Mouse (Mus musculus): ENCODE measurements at regions not wholly inside any gene's neighbourhood (a gene's known extent, or its start where the extent isn't known, plus 50 kb on each side); places are given as distances from the start of the nearest gene placed in this dataset.

DNA sequence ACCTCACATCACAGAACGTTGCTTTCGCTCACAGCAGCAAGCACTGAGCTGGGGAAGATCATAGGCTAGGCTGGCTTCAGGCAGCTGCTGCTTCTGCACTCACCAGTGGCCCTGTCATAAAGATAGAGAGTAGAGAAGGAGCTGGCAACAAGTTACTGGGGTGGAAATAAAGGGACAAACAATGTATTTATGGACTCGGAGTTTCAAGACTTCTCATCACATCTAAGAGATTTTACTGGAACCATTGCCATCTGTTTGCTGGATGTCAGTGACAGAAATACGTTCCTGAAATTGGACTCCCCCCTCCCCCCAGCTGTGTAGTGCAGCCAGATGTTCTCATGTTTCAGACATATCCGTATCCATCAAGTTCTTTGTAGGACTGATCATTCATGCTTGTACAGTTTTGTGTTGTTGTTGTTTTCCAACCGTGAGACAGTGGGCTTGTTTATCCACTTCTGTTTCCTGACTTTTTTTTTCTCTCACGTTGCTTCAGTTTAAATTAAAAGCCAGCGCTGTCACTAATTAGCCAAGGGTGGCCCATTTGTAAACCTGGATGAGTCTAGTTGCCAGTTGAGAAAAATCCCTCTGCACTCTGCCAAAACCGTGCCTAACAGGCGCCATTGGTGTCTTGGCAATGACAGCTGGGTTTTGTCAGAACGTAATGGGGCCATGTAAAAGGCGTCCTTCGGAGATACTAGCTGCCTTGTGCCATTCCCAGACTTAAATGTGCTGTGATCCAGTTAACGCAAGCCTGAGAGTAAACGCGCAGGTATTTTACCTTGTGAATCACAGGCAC lies 496.0 kb upstream of the Id4 start:
- Histone ChIP-seq H3K4me3 (ENCODE audit: low read depth, low read length) (no peak overlapping the region), H3K9me3 (ENCODE audit: low read length) (no peaks in the 10 kb centered on the region), H3K4me1 (ENCODE audit: insufficient read depth) (no peaks in the 10 kb centered on the region), H3K27ac (ENCODE audit: low read depth) (no peak overlapping the region), H3K36me3 (replicated peaks; ENCODE audit: insufficient read depth, low read length) (no peaks in the 10 kb centered on the region), H3K9ac (replicated peaks) (no peak overlapping the region), H3K4me2 (ENCODE audit: low read depth, low read length) (no peak overlapping the region), H3K27me3 (ENCODE audit: insufficient read depth, low read length) (no peaks in the 10 kb centered on the region)
- DNase-seq (no peak), ATAC-seq (no peak)
- 75% methylated on average over 16 of the region's 16 CpGs for WGBS (ENCODE audit: insufficient replicate concordance)
- TF ChIP-seq CTCF (IDR thresholded peaks at IDR 0.05; ENCODE audit: low read depth): no peak
- no peak for TF ChIP-seq EP300 (IDR thresholded peaks at IDR 0.05; ENCODE audit: low read depth)

DNA sequence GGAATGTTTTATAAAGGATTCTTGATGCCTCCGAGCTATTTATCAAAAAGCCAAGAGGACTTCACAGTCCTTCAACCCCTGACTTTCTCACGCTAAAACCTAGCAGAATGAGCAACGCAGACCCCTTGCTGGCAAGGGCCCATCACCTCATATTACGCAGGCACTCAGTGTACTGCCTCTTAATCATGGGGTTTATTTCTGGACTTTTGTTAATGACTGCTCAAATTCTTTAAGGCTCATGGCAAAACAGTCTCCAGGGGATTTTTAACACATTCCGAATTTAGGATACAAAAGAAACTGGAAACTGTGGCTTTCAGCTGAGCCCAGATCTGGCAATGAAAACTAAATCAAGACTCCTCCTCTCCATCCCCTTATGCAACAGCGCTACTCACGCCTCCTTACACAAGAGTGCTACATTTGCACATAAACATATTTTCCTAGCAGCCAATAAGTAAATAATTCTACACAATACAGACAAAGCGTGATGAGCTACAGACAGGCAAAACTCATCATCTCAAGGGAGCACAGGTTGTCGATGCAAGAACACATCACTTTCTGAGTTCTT lies 492.0 kb upstream of the Id4 start:
- Histone ChIP-seq H3K9me3 (ENCODE audit: low read length) (no peaks in the 10 kb centered on the region), H3K4me2 (ENCODE audit: low read depth, low read length) (no peak overlapping the region), H3K9ac (replicated peaks) (no peak overlapping the region), H3K36me3 (replicated peaks; ENCODE audit: insufficient read depth, low read length) (no peaks in the 10 kb centered on the region), H3K4me3 (ENCODE audit: low read depth, low read length) (no peak overlapping the region), H3K27ac (ENCODE audit: low read depth) (no peak overlapping the region), H3K4me1 (ENCODE audit: insufficient read depth) (no peaks in the 10 kb centered on the region), H3K27me3 (ENCODE audit: insufficient read depth, low read length) (no peaks in the 10 kb centered on the region)
- TF ChIP-seq CTCF (IDR thresholded peaks at IDR 0.05; ENCODE audit: low read depth) (no peak), EP300 (IDR thresholded peaks at IDR 0.05; ENCODE audit: low read depth) (no peak)
- ATAC-seq (no peak), DNase-seq (no peak)
- WGBS (ENCODE audit: insufficient replicate concordance): 78% methylated on average over 9 of the region's 9 CpGs

DNA sequence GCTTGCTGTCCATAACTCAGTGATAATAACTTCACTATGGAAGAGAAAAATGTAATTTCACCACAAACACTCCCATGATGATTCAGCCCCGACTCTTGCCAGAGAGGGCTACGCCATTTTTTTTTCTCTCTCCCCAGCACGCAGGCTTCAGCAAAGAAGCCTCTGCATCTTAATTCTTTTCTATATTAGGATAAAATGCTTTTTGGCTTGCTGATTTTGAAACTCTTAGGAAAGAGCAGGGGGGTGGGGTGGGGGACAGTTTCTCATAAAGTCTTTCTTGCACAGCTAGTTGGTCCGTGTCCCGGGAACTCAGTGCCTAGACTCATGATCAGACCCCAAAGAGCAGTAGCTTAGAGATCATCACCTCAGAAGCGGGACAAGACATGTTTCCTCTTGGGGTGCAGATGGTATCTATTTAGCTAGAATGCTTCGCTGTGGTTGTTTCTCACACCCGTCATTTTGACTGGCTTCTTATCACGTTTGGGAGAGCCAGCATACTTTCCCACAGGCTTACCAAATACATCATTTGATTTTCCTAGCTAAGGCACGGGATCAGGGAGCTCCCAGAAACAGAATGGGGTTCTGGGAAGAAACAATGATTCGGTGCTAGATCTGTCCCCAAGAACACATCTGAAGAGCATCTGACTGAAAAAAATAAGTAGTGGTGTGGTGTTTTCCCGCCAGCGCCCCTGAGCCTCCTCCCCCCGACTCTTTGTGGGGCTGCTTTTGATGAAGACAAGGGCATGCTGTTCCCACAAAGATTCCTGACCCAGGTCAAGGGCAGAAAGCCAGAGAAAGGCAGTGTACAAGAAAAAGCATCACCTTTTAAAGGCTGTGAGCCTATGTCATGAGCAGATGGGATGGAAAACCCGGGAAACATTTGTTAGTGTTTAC lies 483.6 kb upstream of the Id4 start:
- WGBS (ENCODE audit: insufficient replicate concordance): 62% methylated on average over 15 of the region's 15 CpGs
- no peaks in the 10 kb centered on the region for H3K4me1 ChIP-seq (ENCODE audit: insufficient read depth)
- no peaks in the 10 kb centered on the region for H3K9me3 ChIP-seq (ENCODE audit: low read length)
- DNase-seq (no peak), ATAC-seq (no peak)
- H3K36me3 ChIP-seq (replicated peaks; ENCODE audit: insufficient read depth, low read length): no peaks in the 10 kb centered on the region
- H3K9ac ChIP-seq (replicated peaks): no peak overlapping the region
- no peak for TF ChIP-seq EP300 (IDR thresholded peaks at IDR 0.05; ENCODE audit: low read depth)
- TF ChIP-seq CTCF (IDR thresholded peaks at IDR 0.05; ENCODE audit: low read depth): no peak
- H3K27ac ChIP-seq (ENCODE audit: low read depth): no peak overlapping the region
- no peak overlapping the region for H3K4me3 ChIP-seq (ENCODE audit: low read depth, low read length)
- H3K4me2 ChIP-seq (ENCODE audit: low read depth, low read length): no peak overlapping the region
- H3K27me3 ChIP-seq (ENCODE audit: insufficient read depth, low read length): no peaks in the 10 kb centered on the region

DNA sequence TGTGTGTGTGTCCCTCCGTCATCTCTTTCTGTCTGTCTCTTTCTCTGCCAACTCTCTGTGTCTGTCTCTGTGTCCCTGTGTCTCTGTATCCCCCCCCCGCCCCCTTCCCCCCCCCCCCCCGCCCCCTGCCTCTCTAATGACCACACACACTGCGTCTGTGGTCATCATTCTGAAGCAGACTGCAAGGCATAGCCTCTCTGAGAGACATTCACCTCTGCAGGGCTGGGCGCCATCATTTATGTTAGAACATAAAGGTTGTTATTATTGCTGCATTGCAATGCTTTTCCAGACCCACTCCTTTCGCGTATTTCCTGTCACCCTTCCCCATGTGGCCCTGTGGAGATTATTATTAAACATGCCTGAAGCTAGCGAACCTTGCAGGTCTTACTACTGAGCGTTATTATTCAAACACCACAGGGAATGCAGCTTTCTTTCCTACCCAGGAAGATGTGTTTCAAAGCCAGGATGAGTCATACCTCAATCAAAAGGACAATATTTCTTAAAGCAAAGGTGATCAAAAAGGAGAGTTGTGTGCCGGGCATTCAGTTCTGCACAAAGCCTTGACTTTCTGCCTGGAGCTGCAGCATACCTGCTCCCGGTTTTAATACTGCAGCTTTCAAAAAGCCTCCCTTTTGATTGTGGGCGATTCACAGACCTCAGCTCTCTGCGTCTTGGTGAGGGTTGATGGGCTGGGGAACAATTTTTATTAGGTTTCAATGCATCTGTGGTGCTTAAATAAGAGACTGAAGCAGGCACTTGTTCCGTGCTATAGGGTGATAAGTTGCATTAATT lies 482.6 kb upstream of the Id4 start:
- H3K27ac ChIP-seq (ENCODE audit: low read depth): no peak overlapping the region
- 71% methylated on average over 11 of the region's 14 CpGs for WGBS (ENCODE audit: insufficient replicate concordance)

DNA sequence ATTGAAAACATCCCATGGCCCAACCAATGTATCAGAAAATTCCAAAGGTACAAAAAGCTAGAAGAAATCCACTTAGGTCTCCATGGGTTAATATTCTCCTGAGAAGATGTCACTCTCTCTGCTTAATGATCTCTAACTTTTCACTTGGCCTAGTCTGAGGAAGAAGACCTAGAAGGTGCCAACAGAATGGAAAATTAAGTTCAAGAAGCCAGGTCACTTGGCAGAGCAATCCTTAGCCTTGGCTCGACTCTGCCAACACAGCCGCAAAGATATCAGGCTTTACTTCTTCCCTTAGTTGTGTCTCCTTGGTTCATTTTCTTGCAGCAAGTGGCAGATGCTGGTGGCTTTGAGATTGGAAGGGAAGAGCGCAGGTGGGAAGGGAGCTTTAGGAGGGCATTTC lies 476.6 kb upstream of the Id4 start:
- DNase-seq (no peak), ATAC-seq (no peak)
- Histone ChIP-seq H3K27ac (ENCODE audit: low read depth) (no peak overlapping the region), H3K4me2 (ENCODE audit: low read depth, low read length) (no peak overlapping the region), H3K9ac (replicated peaks) (no peak overlapping the region), H3K4me1 (ENCODE audit: insufficient read depth) (no peaks in the 10 kb centered on the region), H3K27me3 (ENCODE audit: insufficient read depth, low read length) (no peaks in the 10 kb centered on the region), H3K4me3 (ENCODE audit: low read depth, low read length) (no peak overlapping the region), H3K36me3 (replicated peaks; ENCODE audit: insufficient read depth, low read length) (no peaks in the 10 kb centered on the region), H3K9me3 (ENCODE audit: low read length) (no peaks in the 10 kb centered on the region)
- WGBS (ENCODE audit: insufficient replicate concordance): 78% methylated on average over 3 of the region's 3 CpGs
- TF ChIP-seq EP300 (IDR thresholded peaks at IDR 0.05; ENCODE audit: low read depth) (no peak), CTCF (IDR thresholded peaks at IDR 0.05; ENCODE audit: low read depth) (no peak)

More for the DNA sequence above, 482.6 kb upstream of the Id4 start:
- H3K36me3 ChIP-seq (replicated peaks; ENCODE audit: insufficient read depth, low read length): no peaks in the 10 kb centered on the region
- TF ChIP-seq CTCF (IDR thresholded peaks at IDR 0.05; ENCODE audit: low read depth): no peak
- no peak for TF ChIP-seq EP300 (IDR thresholded peaks at IDR 0.05; ENCODE audit: low read depth)
- H3K4me2 ChIP-seq (ENCODE audit: low read depth, low read length): no peak overlapping the region
- ATAC-seq (no peak), DNase-seq (no peak)
- H3K4me3 ChIP-seq (ENCODE audit: low read depth, low read length): no peak overlapping the region
- no peaks in the 10 kb centered on the region for H3K27me3 ChIP-seq (ENCODE audit: insufficient read depth, low read length)
- H3K9ac ChIP-seq (replicated peaks): no peak overlapping the region
- H3K9me3 ChIP-seq (ENCODE audit: low read length): no peaks in the 10 kb centered on the region
- H3K4me1 ChIP-seq (ENCODE audit: insufficient read depth): no peaks in the 10 kb centered on the region

All from liver, postnatal 0 days (tissue).